Mouse (Mus musculus) frontal cortex, adult 2 months (tissue): Measurements from ENCODE around the gene Icam5. TPM values are rescaled to one million over a fixed set of nuclear protein-coding genes. Genes with fewer than 3 reads are reported as not detected.
"Not testable (repeated sequence)": the region's sequence is repeated elsewhere in the genome, so short reads cannot be mapped to it uniquely, and the experiment has no call there.

Experiments used
- DNase-seq, 2 experiments: peaks; one replicate each; pipeline ENCODE4 v3.0.0; 2022; ENCODE audit warnings: low spot score in 1 of 2; ENCODE audit errors: extremely low spot score in 1 of 2
- polyA plus RNA-seq: library from polyadenylated mRNA; depleted of rRNA; stranded (reverse); fragments of >200 nt; gene quantifications from 2 replicates; pipeline ENCODE4 v1.2.3, GENCODE M21; 2012; rRNA removed

Gene Icam5
- polyA plus RNA-seq: 220 and 241 TPM in 2 replicates

GRCm38 (mm10) chr9:21031896-21032351 is at the start of gene Icam5:
Gene Icam5, plus strand, starts transcription at chr9:21032073.
- peak in 1 of 2 experiments; percentile 91 for DNase-seq

DNA sequence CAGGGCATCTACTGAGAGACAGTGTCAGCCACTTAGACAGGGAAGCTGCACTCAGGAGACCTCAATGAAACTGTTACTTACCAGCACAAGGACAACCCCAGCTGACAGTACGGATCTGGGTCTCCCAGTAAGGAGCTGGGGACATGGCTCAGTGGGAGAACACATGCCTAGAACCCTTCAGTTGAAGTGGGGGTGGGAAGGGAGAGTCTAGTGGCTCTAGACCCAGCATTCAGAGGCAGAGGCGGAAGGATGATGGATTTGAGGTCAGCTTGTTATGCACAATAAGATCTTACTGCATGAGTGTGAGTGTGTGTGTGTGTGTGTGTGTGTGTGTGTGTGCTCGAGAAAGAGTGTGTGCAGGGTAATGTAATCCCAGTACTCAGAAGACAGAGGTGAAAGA is 49.7 kb upstream of the Icam5 start:
- DNase-seq: no peak

GRCm38 (mm10) chr9:20983169-20983568 is 48.7 kb upstream of the Icam5 start:
- no peak for DNase-seq

- no peak for DNase-seq
Measured at GRCm38 (mm10) chr9:20986952-20987686, 44.8 kb upstream of the Icam5 start.

- DNase-seq: no peak
Measured at GRCm38 (mm10) chr9:20987953-20988352, 43.9 kb upstream of the Icam5 start.

- no peak for DNase-seq
Measured at GRCm38 (mm10) chr9:20990861-20991260, 41.0 kb upstream of the Icam5 start.

GRCm38 (mm10) chr9:20991587-20991986 is 40.3 kb upstream of the Icam5 start:
- DNase-seq: no peak

GRCm38 (mm10) chr9:20993165-20993898 is 38.5 kb upstream of the Icam5 start:
- DNase-seq: no peak

DNA sequence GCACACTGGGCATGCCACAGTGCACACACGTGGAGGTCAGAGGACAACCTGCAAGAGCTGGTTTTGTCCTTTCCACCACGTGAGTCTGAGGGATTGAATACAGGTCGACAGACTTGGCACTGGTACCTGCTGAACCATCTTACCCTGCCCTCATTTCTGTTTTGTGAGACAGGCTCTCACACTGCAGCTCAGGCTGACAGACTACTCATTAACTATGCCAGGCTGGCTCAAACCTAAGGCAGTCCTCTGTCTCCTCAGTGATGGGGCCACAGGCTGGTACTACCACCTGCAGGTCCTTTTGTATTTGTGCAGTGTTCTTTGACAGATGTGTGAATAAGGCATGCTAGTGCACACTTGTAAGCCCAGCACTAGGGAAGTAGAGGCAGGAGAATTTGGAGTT is 36.8 kb upstream of the Icam5 start:
- no peak for DNase-seq

- no peak for DNase-seq
Measured at GRCm38 (mm10) chr9:20997065-20997464, 34.8 kb upstream of the Icam5 start.

GRCm38 (mm10) chr9:20998337-20998736 is 33.5 kb upstream of the Icam5 start:
- not testable (repeated sequence) for DNase-seq

DNA sequence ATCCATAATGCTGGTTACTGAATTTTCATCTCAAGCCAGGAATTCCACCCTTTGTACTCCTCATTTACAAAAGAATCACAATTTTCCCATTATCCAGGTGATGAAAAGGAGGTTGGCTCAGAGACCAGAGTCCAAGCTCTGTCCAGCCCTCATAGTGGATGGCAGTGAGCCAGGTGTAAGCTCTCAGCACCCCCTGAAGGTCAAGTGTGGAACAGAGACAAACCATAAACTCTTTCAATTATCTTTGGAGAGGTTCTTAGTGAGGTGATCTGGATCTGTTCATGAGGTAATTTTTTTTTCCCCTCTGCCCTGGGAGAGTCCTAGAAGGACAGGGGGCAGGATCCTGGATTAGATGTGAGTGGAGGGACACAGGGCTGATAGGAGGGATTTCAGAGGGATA is 31.1 kb upstream of the Icam5 start:
- no peak for DNase-seq

GRCm38 (mm10) chr9:21001651-21002200 is 30.1 kb upstream of the Icam5 start:
- DNase-seq: no peak

DNA sequence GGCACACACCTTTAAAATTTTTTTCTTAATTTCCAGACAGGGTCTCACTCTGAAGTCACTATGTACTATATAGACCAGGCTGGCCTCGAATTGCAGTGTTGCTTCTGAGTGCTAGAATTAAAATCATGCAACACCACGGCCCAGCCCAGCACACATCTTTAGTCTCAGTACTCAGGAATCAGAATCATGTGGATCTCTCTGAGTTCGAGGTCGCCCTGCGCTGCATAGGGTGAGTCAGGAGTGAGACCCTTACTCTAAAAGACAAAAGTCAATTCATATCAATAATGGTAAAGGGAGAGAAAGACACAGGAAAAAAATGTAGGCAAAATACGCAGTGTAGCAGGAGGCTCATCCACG is 29.6 kb upstream of the Icam5 start:
- DNase-seq: no peak

DNA sequence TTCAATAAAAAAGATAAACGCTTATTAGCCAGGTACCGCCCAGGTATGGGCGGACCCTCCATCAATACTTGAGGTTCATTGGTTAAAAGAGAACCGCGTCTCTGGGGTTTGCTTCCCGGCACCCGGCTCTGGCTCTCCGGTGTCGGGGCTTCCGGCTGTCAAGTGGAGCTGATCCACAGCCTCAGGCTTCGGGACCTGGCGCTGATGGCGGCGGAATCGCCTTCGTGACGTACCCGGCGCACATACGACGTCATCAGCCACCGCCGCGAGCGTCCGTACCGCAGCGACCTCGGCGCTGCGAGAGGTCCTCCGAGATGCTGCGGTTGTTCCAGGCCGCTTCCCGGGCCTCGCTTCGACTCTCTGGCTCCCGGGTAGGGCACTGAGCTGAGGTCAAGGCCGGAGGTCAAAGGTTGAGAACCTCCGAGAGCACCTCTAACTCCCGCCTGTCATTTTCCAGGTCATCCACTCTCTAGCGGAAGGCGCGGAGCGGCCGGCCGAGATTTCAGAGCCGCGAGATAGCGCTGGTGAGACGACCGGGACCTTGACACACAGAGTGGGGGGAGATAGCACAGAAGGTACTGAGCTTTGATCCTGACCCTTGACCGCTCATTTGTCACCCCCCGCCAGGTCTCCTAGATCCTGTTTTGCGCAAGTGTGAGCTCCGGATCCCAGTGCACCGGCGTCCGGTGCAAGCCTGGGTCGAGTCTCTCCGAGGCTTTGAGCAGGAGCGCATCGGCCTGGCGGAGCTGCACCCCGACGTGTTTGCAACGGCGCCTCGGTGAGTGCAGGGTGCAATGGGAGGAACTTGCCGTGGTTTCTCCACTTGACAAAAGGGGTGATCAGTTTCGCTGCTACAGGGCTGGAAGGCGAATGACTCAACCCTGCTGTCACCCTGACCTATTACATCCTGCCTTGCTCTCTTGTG is 29.0 kb upstream of the Icam5 start, which contains the start of gene Mrpl4:
Gene Mrpl4 (plus strand): TSS at position 112 of the 925 bp plus-strand sequence.
- peak; percentile 80 to 94 for DNase-seq

DNA sequence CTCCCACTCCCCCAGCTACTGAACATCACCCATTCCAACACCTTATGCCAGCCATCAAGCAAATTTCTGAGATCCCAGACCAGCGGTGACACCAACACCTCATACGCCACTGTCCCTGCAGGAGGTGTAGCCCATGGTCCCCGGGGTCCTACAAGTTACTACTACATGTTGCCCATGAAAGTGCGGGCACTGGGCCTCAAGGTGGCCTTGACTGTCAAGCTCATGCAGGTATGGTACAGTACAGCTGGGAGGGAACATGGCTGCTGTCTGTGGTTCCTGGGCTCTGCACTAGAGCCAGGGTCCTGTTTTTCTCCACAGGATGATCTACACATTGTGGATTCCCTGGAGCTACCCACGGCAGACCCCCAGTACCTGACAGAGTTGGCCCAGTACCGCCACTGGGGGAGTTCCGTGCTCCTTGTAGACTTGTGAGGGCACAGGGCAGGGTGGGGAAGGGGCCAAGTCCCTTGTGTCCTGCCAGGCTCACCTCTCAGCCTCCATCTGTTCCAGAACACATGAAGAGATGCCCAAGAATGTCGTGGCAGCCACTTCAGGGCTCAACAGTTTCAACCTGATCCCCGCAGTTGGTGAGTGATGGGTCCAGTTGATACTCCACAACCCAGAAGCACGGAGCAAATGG is 24.4 kb upstream of the Icam5 start:
- DNase-seq: no peak

DNA sequence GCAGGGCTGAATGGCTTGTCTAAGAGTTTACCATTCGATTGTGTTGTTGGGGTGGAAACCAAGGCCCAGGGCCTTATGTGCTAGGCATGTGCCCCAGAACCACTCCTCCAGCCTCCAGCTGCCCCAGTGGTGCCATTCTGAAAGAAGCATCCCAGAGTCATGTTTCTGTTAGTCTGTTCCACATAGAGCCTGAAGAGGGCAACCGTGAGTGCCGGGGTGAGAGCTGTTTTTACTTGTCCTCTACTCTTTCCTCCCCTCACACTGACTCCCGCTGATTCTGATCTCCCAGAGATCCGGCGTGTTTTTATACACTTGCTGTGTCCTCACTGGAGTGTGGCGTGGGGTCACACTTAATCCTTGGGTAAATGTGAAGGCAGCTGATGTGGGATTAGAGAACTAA is 23.9 kb upstream of the Icam5 start:
- DNase-seq: no peak

GRCm38 (mm10) chr9:21010362-21010761 is 21.5 kb upstream of the Icam5 start:
- DNase-seq: no peak

- not testable (repeated sequence) for DNase-seq
Measured at GRCm38 (mm10) chr9:21010939-21011541, 20.8 kb upstream of the Icam5 start.
